Mouse (Mus musculus) lung, embryonic 15.5 days (tissue): ENCODE measurements around the gene Arhgap24. TPM values are rescaled to one million over a fixed set of nuclear protein-coding genes. Genes with fewer than 3 reads are reported as not detected.

Source experiments
- ATAC-seq: fragments of 200-750 bp; cut with Nextera tagmentation; 2 replicates; pipeline ENCODE4 v1.8.0; 2017; ENCODE audit warnings: moderate number of reproducible peaks, borderline replicate concordance; ENCODE audit not compliant: low FRiP score, low TSS enrichment; ENCODE audit errors: extremely low read depth
- H3K27ac ChIP-seq: fragments of 300-500 bp; sonication (generic); 2 replicates; pipeline ENCODE4 v1.5.1; 2015; ENCODE audit warnings: moderate library complexity, mild to moderate bottlenecking, inconsistent platforms
- H3K27me3 ChIP-seq: fragments of 300-500 bp; sonication (generic); 2 replicates; pipeline ENCODE4 v1.6.1; 2015; ENCODE audit warnings: inconsistent platforms
- H3K36me3 ChIP-seq: fragments of 300-500 bp; sonication (generic); 2 replicates; pipeline ENCODE4 v1.6.1; 2015; ENCODE audit warnings: inconsistent platforms
- H3K4me1 ChIP-seq: fragments of 300-500 bp; sonication (generic); 2 replicates; pipeline ENCODE4 v1.6.1; 2015; ENCODE audit warnings: inconsistent platforms
- H3K4me2 ChIP-seq: fragments of 300-500 bp; sonication (generic); 2 replicates; pipeline ENCODE4 v1.6.1; 2015; ENCODE audit warnings: inconsistent platforms, mild to moderate bottlenecking, moderate library complexity
- H3K4me3 ChIP-seq: fragments of 300-500 bp; sonication (generic); 2 replicates; pipeline ENCODE4 v1.5.1; 2015; ENCODE audit warnings: mild to moderate bottlenecking, inconsistent platforms
- H3K9ac ChIP-seq: fragments of 300-500 bp; sonication (generic); 2 replicates; pipeline ENCODE4 v1.6.1; 2015; ENCODE audit warnings: inconsistent platforms
- H3K9me3 ChIP-seq: fragments of 300-500 bp; sonication (generic); 2 replicates; pipeline ENCODE4 v1.6.1; 2016; ENCODE audit warnings: inconsistent platforms
- WGBS: fragments of 180-500 bp; shearing (Covaris S2); methylation state at CpG from one replicate; pipeline ENCODE4 v1.1.7; 2015; 5-methylcytosine and 5-hydroxymethylcytosine counted together
- polyA plus RNA-seq: library from polyadenylated mRNA; unstranded; fragments of >200 nt; fragmentation: Nextera tagmentation; extraction: Ambion mirVana; gene quantifications from 2 replicates; pipeline ENCODE4 v1.2.1, GENCODE M21; 2015

Arhgap24 gene
- polyA plus RNA-seq, 1 experiment from 2014 or later: 35.3 TPM

- WGBS: 55% methylated on average over 6 of the region's 6 CpGs
Measured at GRCm38 (mm10) chr5:102757040-102757439, 275.8 kb downstream of the Arhgap24 start.

DNA sequence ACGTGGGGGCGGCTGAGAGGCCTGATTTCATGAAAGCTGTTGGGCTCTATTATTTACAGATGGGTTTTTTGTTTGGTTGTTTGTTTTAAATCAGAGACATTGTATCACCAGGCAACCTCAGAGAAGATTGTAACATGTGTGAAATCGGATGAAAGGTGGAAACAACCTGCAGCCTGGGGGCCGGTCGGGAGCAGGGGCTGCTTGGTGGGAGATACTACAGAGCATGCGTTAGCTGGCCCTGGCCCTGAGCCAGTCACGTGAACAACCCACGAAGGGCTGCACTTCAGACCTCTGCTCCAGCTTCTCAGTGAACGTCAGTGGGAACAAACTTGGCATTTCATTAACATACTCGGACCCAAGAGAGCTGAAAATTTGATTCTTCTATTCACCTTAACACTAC, 284.5 kb downstream of the Arhgap24 start:
- no peak overlapping the region for H3K9ac ChIP-seq
- H3K27ac ChIP-seq: no peak overlapping the region
- peaks cover 22% of the 10 kb centered on the region for H3K4me1 ChIP-seq
- no peak overlapping the region for H3K4me3 ChIP-seq
- 71% methylated on average over 10 of the region's 10 CpGs for WGBS
- no peak for ATAC-seq
- no peaks in the 10 kb centered on the region for H3K9me3 ChIP-seq
- no peak overlapping the region for H3K4me2 ChIP-seq
- H3K27me3 ChIP-seq: no peaks in the 10 kb centered on the region
- H3K36me3 ChIP-seq: no peaks in the 10 kb centered on the region

More at GRCm38 (mm10) chr5:102757040-102757439, 275.8 kb downstream of the Arhgap24 start:
- Histone ChIP-seq H3K4me2 (no peak overlapping the region), H3K36me3 (no peaks in the 10 kb centered on the region), H3K4me1 (peaks cover 8% of the 10 kb centered on the region; the same call in 1 of the 2 replicates), H3K4me3 (no peak overlapping the region), H3K27me3 (no peaks in the 10 kb centered on the region), H3K9me3 (no peaks in the 10 kb centered on the region), H3K9ac (no peak overlapping the region), H3K27ac (no peak overlapping the region)
- ATAC-seq: no peak; the same call in 1 of the 2 replicates

- 77% methylated on average over 6 of the region's 6 CpGs for WGBS
- H3K4me2 ChIP-seq: no peak overlapping the region
- ATAC-seq: no peak
- H3K27ac ChIP-seq: no peak overlapping the region
- H3K9me3 ChIP-seq: no peaks in the 10 kb centered on the region
- no peak overlapping the region for H3K4me3 ChIP-seq
- no peaks in the 10 kb centered on the region for H3K27me3 ChIP-seq
- peaks cover 23% of the 10 kb centered on the region for H3K4me1 ChIP-seq
- H3K9ac ChIP-seq: no peak overlapping the region
- H3K36me3 ChIP-seq: no peaks in the 10 kb centered on the region
Measured at GRCm38 (mm10) chr5:102766311-102767057, 285.3 kb downstream of the Arhgap24 start.

DNA sequence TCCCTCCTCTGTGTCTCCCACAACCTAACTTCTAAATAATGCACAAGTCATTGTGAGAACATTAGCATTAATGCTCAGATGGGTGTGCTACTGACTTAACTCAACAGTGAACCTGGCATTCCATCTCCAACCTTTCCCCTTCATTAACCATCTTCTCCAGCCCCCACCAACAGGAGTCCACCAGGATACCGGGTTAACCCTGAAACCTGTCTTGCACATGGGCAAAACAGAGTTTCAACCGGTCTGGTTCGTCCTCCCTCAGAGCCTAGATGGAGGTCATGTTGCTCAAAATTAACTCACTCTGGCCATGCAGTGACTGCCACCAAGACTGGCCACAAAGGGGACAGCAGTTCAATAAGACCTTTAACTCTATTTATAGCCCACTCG, 285.9 kb downstream of the Arhgap24 start:
- WGBS: 90% methylated on average over 4 of the region's 4 CpGs
- H3K4me1 ChIP-seq: peaks cover 23% of the 10 kb centered on the region
- no peak for ATAC-seq
- no peak overlapping the region for H3K4me3 ChIP-seq
- H3K4me2 ChIP-seq: no peak overlapping the region
- no peak overlapping the region for H3K9ac ChIP-seq
- no peaks in the 10 kb centered on the region for H3K36me3 ChIP-seq
- no peak overlapping the region for H3K27ac ChIP-seq
- no peaks in the 10 kb centered on the region for H3K27me3 ChIP-seq
- no peaks in the 10 kb centered on the region for H3K9me3 ChIP-seq

DNA sequence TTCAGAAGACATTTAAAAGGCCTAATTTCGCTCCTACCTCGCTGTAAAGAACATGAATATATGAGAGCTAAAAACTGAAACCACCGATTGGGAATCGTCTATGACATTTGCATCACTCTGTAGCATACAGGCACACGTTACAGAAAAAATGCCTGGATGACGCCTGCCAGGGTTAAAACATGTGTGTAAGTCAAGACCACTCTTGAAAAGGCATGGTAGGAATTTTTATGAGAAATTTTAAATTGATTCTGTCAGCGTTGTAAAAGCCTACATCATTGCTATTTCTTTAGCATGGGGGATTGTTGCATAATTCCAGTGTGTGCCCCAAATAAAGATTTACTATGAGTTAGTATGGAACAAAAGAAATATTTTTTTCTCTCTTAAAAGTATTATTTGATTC, 286.6 kb downstream of the Arhgap24 start:
- Histone ChIP-seq H3K36me3 (no peaks in the 10 kb centered on the region), H3K4me1 (peaks cover 23% of the 10 kb centered on the region), H3K27me3 (no peaks in the 10 kb centered on the region), H3K27ac (no peak overlapping the region), H3K4me2 (no peak overlapping the region), H3K9me3 (no peaks in the 10 kb centered on the region), H3K4me3 (no peak overlapping the region), H3K9ac (no peak overlapping the region)
- 69% methylated on average over 7 of the region's 7 CpGs for WGBS
- no peak for ATAC-seq

- Histone ChIP-seq H3K36me3 (no peaks in the 10 kb centered on the region), H3K9me3 (no peaks in the 10 kb centered on the region), H3K4me3 (no peak overlapping the region), H3K4me2 (peak overlapping the region; percentile 31), H3K27me3 (no peaks in the 10 kb centered on the region), H3K27ac (peak overlapping the region; percentile 47), H3K4me1 (peaks cover 23% of the 10 kb centered on the region), H3K9ac (no peak overlapping the region)
- 36% methylated on average over 12 of the region's 12 CpGs for WGBS
- peak; percentile 75 for ATAC-seq
Measured at GRCm38 (mm10) chr5:102768385-102769080, 287.3 kb downstream of the Arhgap24 start.

- H3K4me3 ChIP-seq: no peak overlapping the region
- no peaks in the 10 kb centered on the region for H3K9me3 ChIP-seq
- H3K4me1 ChIP-seq: peaks cover 30% of the 10 kb centered on the region
- no peaks in the 10 kb centered on the region for H3K27me3 ChIP-seq
- ATAC-seq: peak; percentile 28; the same call in 1 of the 2 replicates
- no peaks in the 10 kb centered on the region for H3K36me3 ChIP-seq
- 27% methylated on average over 7 of the region's 7 CpGs for WGBS
- H3K9ac ChIP-seq: no peak overlapping the region
- no peak overlapping the region for H3K27ac ChIP-seq
- H3K4me2 ChIP-seq: no peak overlapping the region
Measured at GRCm38 (mm10) chr5:102770611-102771010, 289.4 kb downstream of the Arhgap24 start.

- no peak overlapping the region for H3K4me3 ChIP-seq
- H3K9ac ChIP-seq: no peak overlapping the region
- H3K27me3 ChIP-seq: no peaks in the 10 kb centered on the region
- H3K27ac ChIP-seq: no peak overlapping the region
- no peak overlapping the region for H3K4me2 ChIP-seq
- H3K36me3 ChIP-seq: no peaks in the 10 kb centered on the region
- peaks cover 16% of the 10 kb centered on the region; the same call in 1 of the 2 replicates for H3K4me1 ChIP-seq
- 27% methylated on average over 4 of the region's 4 CpGs for WGBS
- ATAC-seq: 0 out of 2 replicates have a peak, but pooled peaks have one; percentile 50
- no peaks in the 10 kb centered on the region for H3K9me3 ChIP-seq
Measured at GRCm38 (mm10) chr5:102774500-102774899, 293.3 kb downstream of the Arhgap24 start.

GRCm38 (mm10) chr5:102777255-102777654, 296.1 kb downstream of the Arhgap24 start:
- Histone ChIP-seq H3K9me3 (no peaks in the 10 kb centered on the region), H3K27ac (no peak overlapping the region), H3K4me3 (no peak overlapping the region), H3K36me3 (no peaks in the 10 kb centered on the region), H3K4me1 (peaks cover 12% of the 10 kb centered on the region; the same call in 1 of the 2 replicates), H3K4me2 (no peak overlapping the region), H3K9ac (no peak overlapping the region), H3K27me3 (no peaks in the 10 kb centered on the region)
- 89% methylated on average over 9 of the region's 9 CpGs for WGBS
- no peak for ATAC-seq

DNA sequence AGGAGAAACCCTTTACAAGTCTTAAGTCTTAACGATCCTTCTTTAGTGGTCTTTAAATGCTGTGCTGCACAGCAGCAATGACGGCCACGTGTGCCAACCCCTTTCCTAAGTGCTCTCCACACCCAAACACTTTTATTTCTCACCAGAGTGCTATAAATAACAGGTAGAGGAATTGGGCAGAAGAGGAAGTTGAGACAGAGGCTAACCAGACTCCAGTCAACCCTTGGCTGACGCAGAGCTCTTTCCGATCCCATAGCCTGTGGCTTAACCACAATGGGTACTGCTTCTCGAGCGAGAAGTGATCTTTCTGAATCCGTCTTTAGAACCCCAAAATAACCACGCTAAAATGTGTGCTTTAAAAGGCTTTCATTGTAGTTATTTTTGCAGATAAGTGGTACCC, 296.7 kb downstream of the Arhgap24 start:
- Histone ChIP-seq H3K27me3 (no peaks in the 10 kb centered on the region), H3K4me3 (no peak overlapping the region), H3K36me3 (no peaks in the 10 kb centered on the region), H3K4me2 (no peak overlapping the region), H3K27ac (no peak overlapping the region), H3K4me1 (peaks cover 13% of the 10 kb centered on the region; the same call in 1 of the 2 replicates), H3K9ac (no peak overlapping the region), H3K9me3 (no peaks in the 10 kb centered on the region)
- no peak for ATAC-seq
- WGBS: 82% methylated on average over 9 of the region's 9 CpGs

DNA sequence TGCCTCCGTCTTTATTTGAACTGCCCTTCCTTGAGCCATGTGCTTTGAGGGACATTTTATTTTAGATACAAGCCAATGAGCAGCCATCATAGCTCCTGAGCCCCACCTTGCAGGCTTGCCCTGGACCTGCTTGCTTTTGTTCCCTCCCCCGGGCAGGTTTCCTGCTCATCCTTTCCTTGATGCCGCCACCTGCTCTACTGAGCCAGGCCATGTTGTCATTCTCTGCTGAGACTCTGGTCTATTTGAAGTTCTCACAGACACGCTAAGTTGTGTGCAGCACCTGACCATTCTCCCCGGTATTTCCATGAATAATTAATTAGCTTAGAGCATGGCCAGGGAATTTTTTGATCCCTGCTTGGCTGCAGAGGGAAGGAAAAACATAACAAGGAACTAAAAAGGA, 297.1 kb downstream of the Arhgap24 start:
- Histone ChIP-seq H3K27me3 (no peaks in the 10 kb centered on the region), H3K4me2 (no peak overlapping the region), H3K4me3 (no peak overlapping the region), H3K36me3 (no peaks in the 10 kb centered on the region), H3K27ac (no peak overlapping the region), H3K9me3 (no peaks in the 10 kb centered on the region), H3K9ac (no peak overlapping the region), H3K4me1 (peaks cover 13% of the 10 kb centered on the region; the same call in 1 of the 2 replicates)
- WGBS: 68% methylated on average over 5 of the region's 5 CpGs
- ATAC-seq: no peak

DNA sequence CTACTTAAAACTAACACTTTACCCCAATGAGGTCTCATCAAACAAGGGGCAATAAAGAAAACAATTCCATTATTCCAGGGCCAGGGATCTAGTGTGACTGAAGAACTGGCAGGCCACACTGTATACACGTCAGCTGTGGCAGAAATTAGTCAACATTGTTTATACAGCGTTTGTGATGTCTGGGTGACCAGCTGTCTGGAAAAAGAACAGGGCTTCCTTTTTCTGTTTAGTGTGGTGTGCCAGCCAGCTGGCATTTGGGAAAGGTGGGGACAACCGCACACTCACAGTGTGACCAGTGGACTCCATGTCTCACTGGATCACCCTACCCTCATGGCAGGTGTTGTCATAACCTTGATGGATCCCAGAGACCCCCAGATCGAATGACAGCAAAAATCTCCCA, 302.4 kb downstream of the Arhgap24 start:
- H3K4me2 ChIP-seq: no peak overlapping the region

More for the DNA sequence above, 302.4 kb downstream of the Arhgap24 start:
- H3K27ac ChIP-seq: no peak overlapping the region
- WGBS: 46% methylated on average over 4 of the region's 4 CpGs
- H3K9me3 ChIP-seq: no peaks in the 10 kb centered on the region
- H3K36me3 ChIP-seq: no peaks in the 10 kb centered on the region
- H3K4me1 ChIP-seq: peaks cover 14% of the 10 kb centered on the region; the same call in 1 of the 2 replicates
- H3K9ac ChIP-seq: no peak overlapping the region
- ATAC-seq: peak; percentile 82; the same call in 1 of the 2 replicates
- H3K4me3 ChIP-seq: no peak overlapping the region
- H3K27me3 ChIP-seq: no peaks in the 10 kb centered on the region
